Mouse (Mus musculus) layer of hippocampus, adult 8-10 months (tissue): ENCODE data around the gene Mrpl48. TPM values are rescaled to one million over a fixed set of nuclear protein-coding genes. Genes with fewer than 3 reads are reported as not detected.

Source experiments
- DNase-seq, 2 experiments: peaks; one replicate each; pipeline ENCODE4 v3.0.0; 2022; ENCODE audit warnings: low spot score in 2 of 2
- total RNA-seq, 4 experiments: library from RNA; stranded (reverse); gene quantifications; 2 replicates each; pipeline ENCODE4 v1.2.4; 2022

The Mrpl48 gene
- total RNA-seq = 10 to 100 TPM; 65.1 to 69.0 (median 66.7) TPM

DNA sequence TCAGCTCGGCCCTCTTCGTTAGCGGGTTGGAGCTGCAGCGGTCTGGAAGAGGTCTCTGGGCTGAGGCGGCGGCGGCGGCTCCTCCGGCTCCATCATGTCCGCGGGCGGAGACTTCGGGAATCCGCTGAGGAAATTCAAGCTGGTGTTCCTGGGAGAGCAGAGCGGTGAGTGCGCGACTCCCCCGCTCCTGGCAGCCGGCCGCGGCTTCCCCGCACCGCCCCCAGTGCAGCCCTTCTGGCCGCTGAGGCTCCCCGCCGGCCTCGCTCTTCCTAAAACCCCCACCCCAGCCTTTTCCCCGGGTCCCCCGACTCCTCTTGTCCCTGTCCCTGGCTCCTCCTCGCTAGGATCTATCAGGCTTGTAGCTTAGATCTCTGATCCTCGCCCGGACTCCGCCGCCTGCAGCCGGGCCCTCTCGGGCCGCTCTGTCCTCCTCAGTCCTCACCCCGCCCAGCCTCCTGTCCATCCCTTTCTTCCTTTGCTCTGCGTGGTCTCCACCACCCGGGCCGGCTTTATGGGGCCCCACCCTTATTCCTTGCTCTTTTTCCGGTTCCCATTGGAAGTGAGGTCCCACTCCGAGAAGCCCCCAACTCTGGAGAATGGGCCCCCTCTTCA lies at the start of gene Mrpl48:
TSS of gene Mrpl48 (minus strand) at position 172 of the 612 bp plus-strand sequence.
- DNase-seq = peak; percentile 45 to 53

- peak; percentile 58 to 67 for DNase-seq
These were observed 48.6 kb upstream of the Mrpl48 start for GRCm38 (mm10) chr7:100656739-100657138.

DNA sequence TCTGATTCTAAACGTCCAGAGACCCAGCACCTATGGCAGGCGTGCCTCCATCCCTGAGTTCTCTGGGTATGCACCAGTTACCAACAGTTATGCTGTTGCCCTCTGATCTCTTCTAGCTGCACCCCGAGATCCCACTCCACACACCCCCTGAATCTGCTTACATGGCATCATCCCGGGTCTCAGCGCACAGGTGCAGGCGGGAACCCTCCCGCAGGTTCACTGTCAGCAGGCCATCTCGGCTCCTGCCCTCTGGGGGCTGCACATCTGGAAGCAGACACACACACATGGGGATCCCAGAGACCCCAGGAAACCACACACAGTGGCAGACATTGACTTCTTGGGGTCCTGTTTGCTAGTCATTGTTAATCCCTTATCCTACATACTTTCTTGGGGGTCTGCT lies 46.3 kb upstream of the Mrpl48 start:
- no peak for DNase-seq

GRCm38 (mm10) chr7:100653480-100654266 lies 45.6 kb upstream of the Mrpl48 start:
- DNase-seq = peak; percentile 66 to 82

DNA sequence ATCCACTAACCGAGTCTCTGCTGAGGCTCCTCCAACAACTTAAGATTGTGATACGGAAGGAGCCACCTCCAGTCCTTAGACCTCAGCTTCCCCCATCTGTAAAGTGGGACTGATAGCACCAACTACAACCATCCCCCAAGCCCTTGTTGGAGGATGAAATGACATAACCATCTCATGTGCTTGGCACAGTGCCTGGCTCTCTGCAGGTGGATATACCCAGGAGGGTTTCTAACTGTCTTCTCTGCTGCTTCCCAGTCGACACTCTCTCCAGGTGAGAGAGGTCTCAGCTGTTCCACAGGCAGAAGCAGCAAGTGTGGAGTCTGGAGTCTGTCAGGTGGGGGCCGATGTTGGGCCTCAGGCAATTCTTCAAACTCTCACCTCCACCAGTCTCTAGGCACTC lies 42.9 kb upstream of the Mrpl48 start:
- peak in 1 of 2 experiments; percentile 23 for DNase-seq

GRCm38 (mm10) chr7:100650421-100650820 lies 42.3 kb upstream of the Mrpl48 start:
- DNase-seq = peak in 1 of 2 experiments; percentile 2

GRCm38 (mm10) chr7:100649826-100650225 lies 41.7 kb upstream of the Mrpl48 start:
- no peak for DNase-seq

DNA sequence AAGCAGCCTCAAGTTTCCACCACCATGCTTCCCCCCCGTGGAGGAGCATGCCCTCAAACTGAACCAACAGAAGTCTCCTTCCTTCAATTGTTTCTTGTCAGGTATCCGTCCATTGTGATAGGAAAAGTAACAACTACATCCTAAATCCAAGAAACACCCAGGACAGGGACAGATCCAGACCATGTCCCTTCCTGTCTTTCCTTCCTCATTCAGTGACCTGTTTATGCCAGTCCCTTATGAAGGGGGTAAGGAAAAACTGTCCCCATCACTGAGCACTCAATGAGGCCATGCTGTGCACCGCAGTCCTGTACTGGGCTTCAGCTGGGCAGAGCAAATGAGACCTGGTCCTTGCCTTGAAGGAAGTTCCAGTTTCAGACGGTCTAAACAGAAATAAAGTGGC lies 41.0 kb upstream of the Mrpl48 start:
- no peak for DNase-seq

- peak; percentile 60 to 82 for DNase-seq
These were observed 37.0 kb upstream of the Mrpl48 start for GRCm38 (mm10) chr7:100645147-100645546.

- no peak for DNase-seq
These were observed 34.3 kb upstream of the Mrpl48 start for GRCm38 (mm10) chr7:100642413-100642812.

DNA sequence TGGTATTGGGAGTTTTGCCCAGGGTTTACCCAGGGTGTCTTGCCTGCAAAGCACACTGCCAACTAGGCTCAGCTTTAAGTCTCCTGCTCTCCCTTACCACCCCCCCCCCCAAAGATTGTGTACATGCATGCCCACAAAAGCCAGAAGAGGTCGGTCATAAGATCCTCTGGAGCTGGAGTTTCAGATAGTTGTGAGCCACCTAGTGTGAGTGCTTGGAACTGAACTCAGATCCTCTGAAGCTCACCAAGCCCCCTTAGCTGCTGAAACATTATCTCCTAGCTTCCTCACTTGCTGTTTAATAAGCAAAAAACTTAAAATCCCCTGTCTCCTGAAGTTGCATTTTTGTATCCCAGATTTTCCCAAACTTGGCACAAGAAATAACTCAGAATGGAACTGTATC lies 29.6 kb upstream of the Mrpl48 start:
- no peak for DNase-seq

DNA sequence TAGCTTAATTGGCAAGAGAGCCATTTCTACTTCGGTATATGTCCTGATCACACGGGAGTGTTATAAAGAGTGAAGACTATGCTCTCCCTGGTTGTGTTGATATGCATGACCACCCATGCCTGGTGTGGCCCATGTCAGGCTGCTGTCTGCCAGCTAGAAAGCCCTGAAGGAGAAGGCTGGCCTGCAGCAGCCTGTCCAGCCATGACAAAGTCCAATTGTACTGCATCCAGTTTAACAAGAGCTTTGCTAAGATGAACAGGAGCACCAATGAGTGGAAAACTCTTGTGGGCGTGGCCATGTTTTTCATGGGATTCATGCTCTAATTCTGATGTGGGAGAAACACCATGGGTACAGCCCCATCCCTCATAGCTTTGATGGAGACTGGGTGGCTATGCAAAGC lies 16.4 kb upstream of the Mrpl48 start:
- DNase-seq = no peak

- DNase-seq = no peak
These were observed 14.2 kb upstream of the Mrpl48 start for GRCm38 (mm10) chr7:100622277-100622676.

DNA sequence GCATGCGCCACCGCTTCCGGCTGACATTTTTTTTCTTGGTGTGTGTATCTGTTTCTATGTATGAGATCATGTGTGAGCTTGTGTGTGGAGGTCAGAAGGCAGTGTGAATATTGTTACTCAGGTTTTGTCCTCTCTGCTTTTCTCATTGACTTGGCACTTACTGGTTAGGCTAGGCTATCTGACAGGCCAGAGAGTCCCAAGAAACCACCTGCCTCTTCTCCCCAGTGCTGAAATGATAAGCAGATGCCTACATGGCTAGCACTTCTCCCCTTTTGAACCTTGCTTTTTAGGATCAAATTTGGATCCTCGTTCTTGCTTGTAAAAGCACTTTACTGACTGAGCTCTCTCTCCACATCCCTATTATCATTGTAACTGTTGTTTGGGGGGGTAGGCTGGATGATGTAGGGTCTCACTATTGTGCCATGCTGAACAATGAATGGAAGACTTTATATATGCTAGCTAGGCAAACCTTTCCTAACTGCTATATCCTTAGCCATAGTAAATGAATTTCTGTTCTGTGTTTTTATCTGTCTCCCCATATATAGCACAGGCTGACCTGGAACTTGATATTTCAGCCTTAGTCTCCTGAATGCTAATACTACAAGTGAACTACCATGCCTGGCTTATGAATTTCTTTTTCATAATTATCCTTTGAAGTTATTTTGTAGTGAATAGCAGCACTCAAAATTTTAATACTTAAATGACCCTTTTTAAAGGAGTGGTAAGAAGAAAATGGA lies 8.2 kb upstream of the Mrpl48 start:
- no peak for DNase-seq

DNA sequence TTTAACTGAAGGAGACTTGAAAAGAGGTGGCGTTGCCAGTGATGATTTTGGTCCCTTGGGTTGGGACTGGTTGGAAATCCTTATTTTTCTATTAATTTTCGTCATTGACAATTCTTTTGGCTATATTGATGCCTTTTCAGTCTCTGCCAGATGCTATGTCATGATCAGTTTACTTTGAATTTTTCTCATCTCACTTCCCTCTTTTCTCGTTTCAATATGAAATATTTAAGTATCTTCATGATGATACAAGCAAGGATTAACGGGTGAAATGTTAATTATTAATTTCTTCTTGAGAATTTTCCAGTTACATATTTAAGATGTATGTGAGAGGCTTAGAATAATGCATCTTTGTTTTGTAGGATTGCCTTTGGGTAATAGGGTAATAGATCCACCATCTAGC lies 809 bp upstream of the Mrpl48 start:
- DNase-seq = no peak

DNA sequence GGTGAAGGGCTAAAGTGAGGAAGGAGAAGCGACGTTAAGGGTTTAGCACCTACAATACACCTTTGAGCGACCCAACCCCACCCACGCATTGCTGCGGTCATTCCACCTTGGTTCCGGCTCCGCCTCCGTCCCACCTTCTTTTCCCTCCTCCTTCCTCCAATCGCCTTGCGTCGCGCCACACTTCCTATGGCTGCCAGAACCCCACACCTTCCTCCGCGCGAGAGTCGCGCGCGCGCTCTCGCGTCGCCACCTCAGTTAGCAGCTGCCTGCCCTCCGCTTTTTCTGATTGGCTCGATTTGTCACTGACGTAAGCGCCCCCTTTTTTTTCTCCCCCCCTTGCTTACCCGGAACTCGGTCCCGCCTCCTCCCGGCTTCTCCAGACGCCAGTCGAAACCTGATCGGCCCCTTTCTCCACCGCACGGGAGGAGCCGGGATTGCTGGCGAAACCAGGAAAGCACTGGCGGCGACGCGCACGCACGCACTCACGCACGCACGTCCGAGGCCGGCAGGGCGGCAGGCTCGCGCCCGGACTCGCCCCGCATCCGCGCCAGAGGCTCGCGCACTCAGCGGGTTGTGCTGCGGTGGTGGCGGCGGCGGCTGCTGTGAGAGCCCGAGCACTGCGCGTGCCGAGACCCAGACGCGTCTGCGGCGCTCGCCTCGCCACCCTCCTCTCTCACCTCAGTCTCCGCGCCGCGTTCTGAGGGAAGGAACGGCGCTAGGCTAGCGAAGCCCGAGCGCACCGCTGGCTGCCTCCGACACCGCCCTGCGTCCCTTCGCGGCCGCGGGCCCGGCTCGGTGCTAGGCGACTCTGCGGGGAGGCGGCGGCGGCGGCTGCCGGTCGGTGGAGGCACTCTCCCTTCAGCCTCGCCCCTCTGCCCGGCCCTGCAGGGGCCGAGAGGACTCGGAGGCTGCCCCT lies 629 bp downstream of the Mrpl48 start, which contains the start of gene Rab6a:
TSS of gene Rab6a (plus strand) at position 197 of the 916 bp plus-strand sequence.
- peak; percentile 97 for DNase-seq

DNA sequence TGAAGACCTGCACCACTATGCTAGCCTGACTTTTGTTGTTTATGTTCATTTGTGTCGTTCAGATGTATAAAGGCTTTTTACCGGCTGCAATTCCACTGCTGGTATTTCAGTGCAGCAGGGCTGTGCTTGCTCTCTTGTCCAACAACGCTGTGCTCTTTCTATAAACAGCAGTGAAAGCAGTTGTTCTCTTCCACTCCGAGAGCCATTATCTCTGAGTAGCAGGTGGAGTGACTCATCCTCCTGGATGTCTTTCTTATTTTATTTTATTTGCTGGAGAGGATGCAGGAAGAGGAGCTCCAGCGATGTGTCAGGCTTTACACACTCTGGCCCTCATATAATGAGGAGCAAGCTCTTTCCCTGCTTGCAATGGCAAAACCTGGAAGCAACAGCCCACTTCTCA lies 7.9 kb downstream of the Mrpl48 start:
- DNase-seq = peak in 1 of 2 experiments; percentile 37

GRCm38 (mm10) chr7:100593349-100593748 lies 14.8 kb downstream of the Mrpl48 start:
- no peak for DNase-seq

- no peak for DNase-seq
These were observed 16.6 kb downstream of the Mrpl48 start for GRCm38 (mm10) chr7:100591522-100591852.

- peak; percentile 74 to 80 for DNase-seq
These were observed 17.1 kb downstream of the Mrpl48 start for GRCm38 (mm10) chr7:100590845-100591521.

- no peak for DNase-seq
These were observed 17.6 kb downstream of the Mrpl48 start for GRCm38 (mm10) chr7:100590504-100590844.
